Mouse (Mus musculus) limb, embryonic 12.5 days (tissue): ENCODE results near the gene Agpat4. TPM values are rescaled to one million over a fixed set of nuclear protein-coding genes. Genes with fewer than 3 reads are reported as not detected.

ENCODE experiments used
- ATAC-seq: fragments of 200-750 bp; cut with Nextera tagmentation; 2 replicates; pipeline ENCODE4 v1.8.0; 2017; ENCODE audit warnings: low read depth, moderate TSS enrichment; ENCODE audit not compliant: insufficient number of reproducible peaks, insufficient read depth, low FRiP score, low TSS enrichment
- H3K27ac ChIP-seq: fragments of 300-500 bp; sonication (generic); 2 replicates; pipeline ENCODE4 v1.5.1; 2016; ENCODE audit warnings: mild to moderate bottlenecking, moderate library complexity
- H3K27me3 ChIP-seq: fragments of 300-500 bp; sonication (generic); 2 replicates; pipeline ENCODE4 v1.6.1; 2016; ENCODE audit warnings: mild to moderate bottlenecking, moderate library complexity
- H3K36me3 ChIP-seq: fragments of 300-500 bp; sonication (generic); 2 replicates; pipeline ENCODE4 v1.6.1; 2016; ENCODE audit warnings: mild to moderate bottlenecking, moderate library complexity
- H3K4me1 ChIP-seq: fragments of 300-500 bp; sonication (generic); replicated peaks from 2 replicates; pipeline ENCODE4 v1.6.1; 2016
- H3K4me2 ChIP-seq: fragments of 300-500 bp; sonication (generic); 2 replicates; pipeline ENCODE4 v1.6.1; 2016; ENCODE audit warnings: mild to moderate bottlenecking, moderate library complexity
- H3K4me3 ChIP-seq: fragments of 300-500 bp; sonication (generic); replicated peaks from 2 replicates; pipeline ENCODE4 v1.5.1; 2016; ENCODE audit warnings: mild to moderate bottlenecking
- H3K9ac ChIP-seq: fragments of 300-500 bp; sonication (generic); replicated peaks from 2 replicates; pipeline ENCODE4 v1.6.1; 2016; ENCODE audit warnings: mild to moderate bottlenecking, moderate library complexity
- H3K9me3 ChIP-seq: fragments of 300-500 bp; sonication (generic); 2 replicates; pipeline ENCODE4 v1.6.1; 2016; ENCODE audit warnings: mild to moderate bottlenecking, moderate library complexity
- WGBS: fragments of 180-500 bp; shearing (Covaris S2); methylation state at CpG from one replicate; pipeline ENCODE4 v1.1.7; 2016; 5-methylcytosine and 5-hydroxymethylcytosine counted together
- polyA plus RNA-seq: library from polyadenylated mRNA; unstranded; fragments of >200 nt; fragmentation: Nextera tagmentation; extraction: Ambion mirVana; gene quantifications from 2 replicates; pipeline ENCODE4 v1.2.1, GENCODE M21; 2016

Agpat4 gene
- polyA plus RNA-seq, 1 experiment from 2014 or later, result 41.1 TPM

DNA sequence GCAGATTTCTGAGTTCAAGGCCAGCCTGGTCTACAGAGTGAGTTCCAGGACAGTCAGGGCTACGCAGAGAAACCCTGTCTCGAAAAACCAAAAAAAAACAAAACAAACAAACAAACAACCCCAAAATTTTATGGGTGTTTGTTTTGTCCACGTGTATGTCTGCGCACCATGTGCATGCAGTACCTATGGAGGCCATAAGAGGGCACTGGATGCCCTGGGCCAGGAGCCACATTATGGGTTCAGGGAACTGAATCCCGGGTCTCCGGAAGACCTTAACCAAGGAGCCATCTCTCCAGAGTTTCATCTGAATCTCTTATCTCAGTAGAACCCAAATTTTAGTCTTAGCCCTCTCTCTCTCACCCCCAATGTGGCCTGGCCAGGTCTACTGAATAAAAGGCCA, 14.7 kb upstream of the Agpat4 start:
- Histone ChIP-seq H3K9me3 (peaks cover 8% of the 10 kb centered on the region; the same call in 1 of the 2 replicates), H3K27me3 (no peaks in the 10 kb centered on the region), H3K4me1 (no peaks in the 10 kb centered on the region), H3K4me3 (no peak overlapping the region), H3K4me2 (no peak overlapping the region), H3K36me3 (no peaks in the 10 kb centered on the region), H3K27ac (no peak overlapping the region), H3K9ac (no peak overlapping the region)
- no peak for ATAC-seq
- WGBS, result 83% methylated on average over 6 of the region's 6 CpGs

- Histone ChIP-seq H3K9me3 (peaks cover 8% of the 10 kb centered on the region; the same call in 1 of the 2 replicates), H3K36me3 (no peaks in the 10 kb centered on the region), H3K4me3 (no peak overlapping the region), H3K27me3 (no peaks in the 10 kb centered on the region), H3K4me1 (no peaks in the 10 kb centered on the region), H3K4me2 (no peak overlapping the region), H3K9ac (no peak overlapping the region), H3K27ac (no peak overlapping the region)
- ATAC-seq, result no peak
- WGBS, result 81% methylated on average over 7 of the region's 7 CpGs
Observed at GRCm38 (mm10) chr17:12104245-12104644, 14.3 kb upstream of the Agpat4 start.

- Histone ChIP-seq H3K27ac (no peak overlapping the region), H3K27me3 (no peaks in the 10 kb centered on the region), H3K9ac (no peak overlapping the region), H3K9me3 (peaks cover 8% of the 10 kb centered on the region; the same call in 1 of the 2 replicates), H3K4me1 (no peaks in the 10 kb centered on the region), H3K4me2 (no peak overlapping the region), H3K4me3 (no peak overlapping the region), H3K36me3 (no peaks in the 10 kb centered on the region)
- no peak for ATAC-seq
- WGBS, result 82% methylated on average over 6 of the region's 6 CpGs
Observed at GRCm38 (mm10) chr17:12104690-12105089, 13.8 kb upstream of the Agpat4 start.

DNA sequence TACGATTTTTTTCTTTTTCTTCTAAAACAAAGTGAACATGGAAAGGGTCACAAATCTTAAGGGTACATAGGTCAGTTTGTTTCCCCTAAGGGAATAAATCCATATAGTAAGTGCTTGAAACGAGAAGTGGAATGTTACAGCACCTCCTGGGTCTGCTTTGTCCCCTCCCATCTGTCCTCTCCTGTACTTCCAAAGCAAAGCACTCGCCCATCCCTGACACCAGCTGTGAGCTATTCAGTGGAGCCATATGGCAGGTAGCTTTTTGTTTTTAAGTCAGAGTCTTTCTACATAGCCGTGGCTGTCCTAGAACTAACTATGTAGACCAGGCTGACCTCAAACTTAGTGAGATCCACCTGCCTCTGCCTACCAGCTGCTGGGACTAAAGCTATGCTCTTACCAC, 12.2 kb upstream of the Agpat4 start:
- 46% methylated on average over 4 of the region's 4 CpGs for WGBS
- Histone ChIP-seq H3K4me2 (no peak overlapping the region), H3K36me3 (no peaks in the 10 kb centered on the region), H3K27me3 (no peaks in the 10 kb centered on the region), H3K4me1 (no peaks in the 10 kb centered on the region), H3K27ac (no peak overlapping the region), H3K4me3 (no peak overlapping the region), H3K9ac (no peak overlapping the region), H3K9me3 (peaks cover 3% of the 10 kb centered on the region; the same call in 1 of the 2 replicates)
- ATAC-seq, result no peak

DNA sequence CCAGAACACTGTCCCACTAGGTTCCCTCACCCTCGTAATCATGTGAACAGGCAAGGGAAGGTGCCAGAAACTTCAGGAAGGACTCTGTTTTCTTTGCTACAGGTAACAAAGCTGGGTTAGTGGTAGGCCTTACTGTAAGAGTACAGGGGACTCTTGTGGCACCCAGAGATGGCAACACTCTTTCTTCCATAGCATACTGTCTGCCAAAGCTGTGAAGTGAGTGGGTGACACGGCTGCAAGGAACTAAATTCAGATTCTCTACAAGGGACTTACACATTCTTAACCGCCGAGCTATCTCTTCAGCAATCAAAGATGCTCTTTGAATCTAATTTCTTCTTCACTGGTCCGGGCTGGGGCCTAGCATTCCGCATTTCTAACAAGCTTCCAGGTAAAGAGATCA, 4.9 kb upstream of the Agpat4 start:
- H3K4me1 ChIP-seq, result peaks cover 5% of the 10 kb centered on the region
- no peak for ATAC-seq
- 87% methylated on average over 6 of the region's 6 CpGs for WGBS

DNA sequence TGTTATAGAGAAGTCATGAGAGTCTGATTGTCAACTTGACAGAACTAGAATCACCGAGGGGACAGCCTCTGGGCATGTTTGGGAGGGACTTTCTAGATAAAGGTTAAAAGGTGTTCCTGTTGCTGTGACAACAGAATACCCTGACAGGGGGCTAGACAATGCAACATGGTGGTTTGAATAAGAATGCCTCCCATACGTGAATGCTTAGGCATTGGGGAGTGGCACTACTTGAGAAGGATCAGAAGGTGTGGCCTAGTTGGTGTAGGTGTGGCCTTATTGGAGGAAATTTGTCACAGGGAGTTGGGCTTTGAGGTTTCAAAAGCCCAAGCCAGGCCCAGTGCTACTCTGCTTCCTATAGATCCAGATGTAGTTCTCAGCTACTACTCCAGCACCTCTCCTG, 3.4 kb upstream of the Agpat4 start:
- no peak for ATAC-seq
- 82% methylated on average over 2 of the region's 2 CpGs for WGBS
- peaks cover 5% of the 10 kb centered on the region for H3K4me1 ChIP-seq
- H3K9me3 ChIP-seq, result no peaks in the 10 kb centered on the region
- H3K9ac ChIP-seq, result no peak overlapping the region
- H3K27ac ChIP-seq, result no peak overlapping the region
- H3K36me3 ChIP-seq, result no peaks in the 10 kb centered on the region
- H3K4me3 ChIP-seq, result no peak overlapping the region
- H3K4me2 ChIP-seq, result no peak overlapping the region
- no peaks in the 10 kb centered on the region for H3K27me3 ChIP-seq

More for the DNA sequence above, 4.9 kb upstream of the Agpat4 start:
- Histone ChIP-seq H3K36me3 (no peaks in the 10 kb centered on the region), H3K9me3 (no peaks in the 10 kb centered on the region), H3K27me3 (no peaks in the 10 kb centered on the region), H3K4me3 (no peak overlapping the region), H3K4me2 (no peak overlapping the region), H3K27ac (no peak overlapping the region), H3K9ac (no peak overlapping the region)

GRCm38 (mm10) chr17:12118131-12118530, 373 bp upstream of the Agpat4 start:
- Histone ChIP-seq H3K36me3 (peaks cover 1% of the 10 kb centered on the region; the same call in 1 of the 2 replicates), H3K4me1 (peaks cover 20% of the 10 kb centered on the region), H3K27ac (peak overlapping the region; percentile 98), H3K27me3 (no peaks in the 10 kb centered on the region), H3K4me3 (peak overlapping the region; percentile 63), H3K9me3 (no peaks in the 10 kb centered on the region), H3K9ac (peak overlapping the region; percentile 75), H3K4me2 (peak overlapping the region; percentile 83)
- WGBS, result 3% methylated on average over 9 of the region's 9 CpGs
- no peak for ATAC-seq

DNA sequence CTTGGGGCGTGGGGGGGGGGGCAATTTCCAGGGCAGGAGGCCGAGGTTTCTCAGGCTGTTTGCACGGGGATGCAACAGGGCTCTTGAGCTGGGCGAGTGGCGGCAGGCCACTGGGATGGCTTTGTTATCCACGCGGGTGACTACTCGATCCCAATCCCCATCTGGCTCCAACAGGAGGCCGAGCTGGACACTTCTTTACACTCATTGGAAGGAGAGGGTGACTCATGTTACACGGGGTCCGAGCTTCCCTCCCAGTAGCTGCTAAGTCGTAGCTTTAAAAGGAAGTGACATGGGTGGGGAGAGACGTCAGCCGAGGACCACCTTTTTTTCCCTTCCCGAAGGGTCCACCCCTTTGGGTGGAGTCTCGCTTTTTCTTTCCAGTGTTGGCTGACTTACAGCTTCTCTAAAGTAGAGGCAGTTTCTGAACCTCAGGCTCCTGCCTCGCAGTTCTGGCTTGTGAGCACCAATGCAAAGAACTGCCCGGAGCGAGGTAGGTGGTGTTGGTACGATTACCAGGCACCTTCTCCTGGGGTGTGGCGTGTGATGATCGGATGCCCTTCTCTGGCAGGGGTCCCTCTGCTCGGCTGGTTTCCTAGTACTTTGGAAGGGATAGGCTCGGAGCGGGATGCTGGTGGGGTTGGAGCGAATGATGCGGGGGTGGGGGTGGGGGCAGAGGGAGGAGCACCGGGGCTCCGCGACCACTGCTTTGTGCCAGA, 580 bp downstream of the Agpat4 start:
- Histone ChIP-seq H3K9me3 (no peaks in the 10 kb centered on the region), H3K36me3 (peaks cover 7% of the 10 kb centered on the region; the same call in 1 of the 2 replicates), H3K4me2 (peak overlapping the region; percentile 83), H3K27ac (peak overlapping the region; percentile 98), H3K4me1 (peaks cover 20% of the 10 kb centered on the region), H3K4me3 (peak overlapping the region; percentile 63), H3K9ac (peak overlapping the region; percentile 75), H3K27me3 (no peaks in the 10 kb centered on the region)
- ATAC-seq, result peak; percentile 97
- under 1% methylated on average over 30 of the region's 30 CpGs for WGBS

DNA sequence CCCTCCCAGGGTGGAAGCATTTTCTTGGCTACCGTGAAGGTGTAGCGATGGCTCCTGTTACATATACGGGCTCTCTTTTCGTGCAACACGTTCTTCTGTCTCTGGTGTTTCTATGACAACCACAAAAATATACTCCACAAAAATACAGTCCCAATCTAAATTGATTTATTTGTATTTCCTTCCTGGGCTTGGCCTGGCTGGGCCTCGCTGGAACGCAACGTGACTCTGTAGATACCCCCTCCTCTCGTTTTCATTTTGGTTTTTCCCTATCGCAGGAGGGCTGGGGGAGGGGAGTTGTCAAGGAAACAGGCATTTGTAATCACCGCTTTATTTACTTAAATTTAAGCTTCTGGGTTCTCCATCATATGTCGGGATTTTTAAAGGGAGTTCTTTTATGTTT, 1.2 kb downstream of the Agpat4 start:
- peak overlapping the region; percentile 98 for H3K27ac ChIP-seq
- H3K4me3 ChIP-seq, result peak overlapping the region; percentile 63
- WGBS, result 0% methylated on average over 12 of the region's 12 CpGs
- peaks cover 12% of the 10 kb centered on the region for H3K36me3 ChIP-seq
- H3K27me3 ChIP-seq, result no peaks in the 10 kb centered on the region
- peak overlapping the region; percentile 75 for H3K9ac ChIP-seq
- peak overlapping the region; percentile 83 for H3K4me2 ChIP-seq
- no peaks in the 10 kb centered on the region for H3K9me3 ChIP-seq
- peak; percentile 13; the same call in 1 of the 2 replicates for ATAC-seq
- H3K4me1 ChIP-seq, result peaks cover 20% of the 10 kb centered on the region

- Histone ChIP-seq H3K27me3 (no peaks in the 10 kb centered on the region), H3K4me2 (peak overlapping the region; percentile 83), H3K9me3 (no peaks in the 10 kb centered on the region), H3K4me1 (peaks cover 20% of the 10 kb centered on the region), H3K27ac (peak overlapping the region; percentile 98; the same call in 1 of the 2 replicates), H3K36me3 (peaks cover 18% of the 10 kb centered on the region), H3K4me3 (peak overlapping the region; percentile 63), H3K9ac (peak overlapping the region; percentile 75; the same call in 1 of the 2 replicates)
- 42% methylated on average over 5 of the region's 5 CpGs for WGBS
- no peak for ATAC-seq
Observed at GRCm38 (mm10) chr17:12120268-12120667, 1.8 kb downstream of the Agpat4 start.

DNA sequence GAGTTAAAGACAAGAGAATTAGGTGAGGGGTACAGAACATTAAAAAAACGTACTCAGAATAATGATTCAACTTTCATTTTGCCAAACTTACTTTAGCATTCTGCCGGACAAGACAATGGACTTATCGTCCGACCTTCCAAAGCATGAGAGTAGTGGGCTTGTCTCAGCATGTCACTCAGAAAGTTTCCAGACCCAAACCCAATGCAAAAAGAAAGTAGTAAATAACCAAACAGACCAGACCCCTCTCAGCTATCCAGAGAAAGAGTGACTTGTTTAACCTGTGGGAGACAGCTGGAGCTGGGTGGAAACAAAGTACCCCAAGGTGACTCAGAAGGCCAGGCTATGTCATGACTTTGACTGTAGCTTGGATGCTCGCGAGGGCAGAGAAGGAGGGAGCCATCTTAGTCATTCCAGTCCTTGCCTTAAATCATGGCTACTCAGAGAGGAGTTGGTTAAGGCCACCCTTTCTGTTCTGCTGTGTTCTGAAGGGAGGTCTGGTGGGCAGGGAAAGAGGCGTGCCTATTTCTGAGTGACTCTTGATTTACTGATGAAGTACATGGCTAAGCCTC, 2.8 kb downstream of the Agpat4 start:
- no peak for ATAC-seq
- 88% methylated on average over 7 of the region's 7 CpGs for WGBS
- Histone ChIP-seq H3K9ac (no peak overlapping the region), H3K9me3 (no peaks in the 10 kb centered on the region; the same call in 1 of the 2 replicates), H3K4me1 (peaks cover 20% of the 10 kb centered on the region), H3K27me3 (no peaks in the 10 kb centered on the region), H3K4me3 (no peak overlapping the region), H3K27ac (no peak overlapping the region), H3K4me2 (0 out of 2 replicates have a peak overlapping the region, but pooled peaks have one; percentile 83), H3K36me3 (peaks cover 27% of the 10 kb centered on the region)
